In genomic region chr12:88800990-88801655, GRCm38 (mm10) we compare ENCODE assay signal across 7 mouse cellular contexts.
A peak's percentile ranks its signal among the peaks of the same experiment; 100 is the strongest.
DNase-seq lines count a peak whose midpoint lies in the region; ATAC-seq and TF ChIP-seq lines count a peak whose summit lies in the region.

No protein-coding gene starts in this region.

- no peaks in the 10 kb centered on the region for H3K27me3 ChIP-seq in kidney, postnatal 0 days (ENCODE audit: insufficient read depth, low read length)
- no peaks in the 10 kb centered on the region; the same call in 1 of the 2 replicates for H3K27me3 ChIP-seq in kidney, adult 2 months (replicated peaks; ENCODE audit: control insufficient read depth, insufficient read depth, low read length)
- no peaks in the 10 kb centered on the region for H3K27me3 ChIP-seq in embryonic facial prominence, embryonic 13.5 days
- no peaks in the 10 kb centered on the region; the same call in 1 of the 2 replicates for H3K27me3 ChIP-seq in midbrain, embryonic 10.5 days (ENCODE audit: low read depth, poor library complexity, severe bottlenecking)
- no peaks in the 10 kb centered on the region for H3K27me3 ChIP-seq in thymus, adult 2 months (ENCODE audit: control insufficient read depth, insufficient read depth, low read length)
- H3K27me3 ChIP-seq in lung, postnatal 0 days (replicated peaks; ENCODE audit: insufficient read depth, low read length): no peaks in the 10 kb centered on the region

- TF ChIP-seq EP300 in lung, postnatal 0 days (IDR thresholded peaks at IDR 0.05): no peak

- no peak for ATAC-seq in kidney, postnatal 0 days (replicated peaks; ENCODE audit: low FRiP score, low read depth)
- ATAC-seq in embryonic facial prominence, embryonic 13.5 days (ENCODE audit: insufficient number of reproducible peaks, insufficient read depth, low FRiP score, low TSS enrichment, low read depth): no peak
- no peak for ATAC-seq in lung, postnatal 0 days

- peak; percentile 4 for DNase-seq in kidney, postnatal 0 days (ENCODE audit: low spot score)
- DNase-seq in kidney, adult 2 months: no peak
- peak; percentile 68 for DNase-seq in brain, embryonic 18.5 days (ENCODE audit: low read depth, low spot score)
- peak; percentile 54 for DNase-seq in midbrain, embryonic 10.5 days (ENCODE audit: low spot score)
- DNase-seq in thymus, adult 2 months: no peak
- DNase-seq in lung, postnatal 0 days (ENCODE audit: low spot score): no peak

- no peaks in the 10 kb centered on the region for H3K36me3 ChIP-seq in kidney, postnatal 0 days (ENCODE audit: insufficient read depth, low read length)
- no peaks in the 10 kb centered on the region for H3K36me3 ChIP-seq in kidney, adult 2 months (ENCODE audit: control insufficient read depth, insufficient read depth, low read length)
- H3K36me3 ChIP-seq in embryonic facial prominence, embryonic 13.5 days: no peaks in the 10 kb centered on the region
- no peaks in the 10 kb centered on the region for H3K36me3 ChIP-seq in midbrain, embryonic 10.5 days
- no peaks in the 10 kb centered on the region for H3K36me3 ChIP-seq in thymus, adult 2 months (ENCODE audit: control insufficient read depth, insufficient read depth, low read length)
- no peaks in the 10 kb centered on the region for H3K36me3 ChIP-seq in lung, postnatal 0 days (ENCODE audit: insufficient read depth, low read length)

- TF ChIP-seq CTCF in kidney, postnatal 0 days (IDR thresholded peaks at IDR 0.05; ENCODE audit: low read depth): no peak
- TF ChIP-seq CTCF in kidney, adult 2 months (conservative IDR thresholded peaks at IDR 0.05; ENCODE audit: insufficient read depth, insufficient read length, low read depth, low read length): no peak
- TF ChIP-seq CTCF in thymus, adult 2 months (IDR thresholded peaks at IDR 0.05; ENCODE audit: borderline replicate concordance, control insufficient read depth, extremely low read depth, insufficient read depth, low read length, poor library complexity): no peak
- no peak for TF ChIP-seq CTCF in lung, postnatal 0 days (IDR thresholded peaks at IDR 0.05)

- TF ChIP-seq POLR2A in kidney, adult 2 months (IDR thresholded peaks at IDR 0.05; ENCODE audit: low read depth, low read length): no peak
- no peak for TF ChIP-seq POLR2A in thymus, adult 2 months (IDR thresholded peaks at IDR 0.05; ENCODE audit: control insufficient read depth, extremely low read depth, insufficient read depth, low read length, poor library complexity)

- H3K4me2 ChIP-seq in kidney, postnatal 0 days (ENCODE audit: low read length): no peak overlapping the region
- peak overlapping the region; percentile 31 for H3K4me2 ChIP-seq in embryonic facial prominence, embryonic 13.5 days
- H3K4me2 ChIP-seq in lung, postnatal 0 days (replicated peaks; ENCODE audit: low read depth, low read length): no peak overlapping the region

- H3K27ac ChIP-seq in kidney, postnatal 0 days: no peak overlapping the region
- H3K27ac ChIP-seq in kidney, adult 2 months (ENCODE audit: insufficient read depth, low read depth, low read length): no peak overlapping the region
- H3K27ac ChIP-seq in embryonic facial prominence, embryonic 13.5 days: 0 out of 2 replicates have a peak overlapping the region, but pooled peaks have one; percentile 4
- peak overlapping the region; percentile 81 for H3K27ac ChIP-seq in midbrain, embryonic 10.5 days (replicated peaks)
- no peak overlapping the region for H3K27ac ChIP-seq in thymus, adult 2 months (ENCODE audit: control insufficient read depth, insufficient read depth, low read length)
- no peak overlapping the region for H3K27ac ChIP-seq in lung, postnatal 0 days (ENCODE audit: low read length)

- H3K4me1 ChIP-seq in kidney, postnatal 0 days (replicated peaks; ENCODE audit: insufficient read depth, low read length): no peaks in the 10 kb centered on the region
- no peaks in the 10 kb centered on the region for H3K4me1 ChIP-seq in kidney, adult 2 months (ENCODE audit: control insufficient read depth, insufficient read depth, low read length)
- H3K4me1 ChIP-seq in embryonic facial prominence, embryonic 13.5 days: peaks cover 12% of the 10 kb centered on the region
- peaks cover 25% of the 10 kb centered on the region for H3K4me1 ChIP-seq in midbrain, embryonic 10.5 days
- H3K4me1 ChIP-seq in thymus, adult 2 months (replicated peaks; ENCODE audit: control insufficient read depth, insufficient read depth, low read length): no peaks in the 10 kb centered on the region
- H3K4me1 ChIP-seq in lung, postnatal 0 days (ENCODE audit: insufficient read depth, low read depth, low read length): no peaks in the 10 kb centered on the region

- H3K4me3 ChIP-seq in kidney, postnatal 0 days (replicated peaks; ENCODE audit: low read depth, low read length): no peak overlapping the region
- no peak overlapping the region for H3K4me3 ChIP-seq in kidney, adult 2 months (ENCODE audit: insufficient read depth, low read depth, low read length)
- H3K4me3 ChIP-seq in embryonic facial prominence, embryonic 13.5 days: no peak overlapping the region
- H3K4me3 ChIP-seq in midbrain, embryonic 10.5 days: peak overlapping the region; percentile 16
- H3K4me3 ChIP-seq in thymus, adult 2 months (ENCODE audit: control insufficient read depth, insufficient read depth, low read length): no peak overlapping the region
- H3K4me3 ChIP-seq in lung, postnatal 0 days (ENCODE audit: low read depth, low read length): no peak overlapping the region

- H3K9me3 ChIP-seq in kidney, postnatal 0 days (replicated peaks; ENCODE audit: low read length): no peaks in the 10 kb centered on the region
- H3K9me3 ChIP-seq in embryonic facial prominence, embryonic 13.5 days: no peaks in the 10 kb centered on the region
- no peaks in the 10 kb centered on the region for H3K9me3 ChIP-seq in midbrain, embryonic 10.5 days (replicated peaks)
- no peaks in the 10 kb centered on the region for H3K9me3 ChIP-seq in lung, postnatal 0 days (ENCODE audit: low read length)

- 16% methylated on average over 6 of the region's 6 CpGs for WGBS in kidney, postnatal 0 days
- WGBS in kidney, adult 2 months: 17% methylated on average over 6 of the region's 6 CpGs
- 12% methylated on average over 6 of the region's 6 CpGs for WGBS in embryonic facial prominence, embryonic 13.5 days
- 11% methylated on average over 6 of the region's 6 CpGs for WGBS in midbrain, embryonic 10.5 days
- WGBS in thymus, adult 2 months: 47% methylated on average over 6 of the region's 6 CpGs
- WGBS in lung, postnatal 0 days: 32% methylated on average over 6 of the region's 6 CpGs

- H3K9ac ChIP-seq in kidney, postnatal 0 days (ENCODE audit: low read depth, low read length): no peak overlapping the region
- H3K9ac ChIP-seq in embryonic facial prominence, embryonic 13.5 days: no peak overlapping the region
- H3K9ac ChIP-seq in lung, postnatal 0 days (replicated peaks; ENCODE audit: low read depth): no peak overlapping the region

Comparison
In these comparisons a context has a peak if more than half of its experiments do, and no peak if none do; other contexts are left out.
1. DNase-seq: peak in kidney, postnatal 0 days (single experiment), brain, embryonic 18.5 days (single experiment) and midbrain, embryonic 10.5 days (single experiment); none in kidney, adult 2 months (single experiment), thymus, adult 2 months (single experiment) and lung, postnatal 0 days (single experiment).
2. H3K27ac ChIP-seq: peak in embryonic facial prominence, embryonic 13.5 days (single experiment) and midbrain, embryonic 10.5 days (single experiment); none in kidney, postnatal 0 days (single experiment), kidney, adult 2 months (single experiment), thymus, adult 2 months (single experiment) and lung, postnatal 0 days (single experiment).